Comparison of ENCODE assay signal across 8 mouse cellular contexts in genomic region chr10:81321436-81321835, GRCm38 (mm10). TPM values are rescaled to one million over a fixed set of nuclear protein-coding genes. Genes with fewer than 3 reads are reported as not detected.
DNase-seq lines count a peak whose midpoint lies in the region; ATAC-seq and TF ChIP-seq lines count a peak whose summit lies in the region.

No protein-coding gene starts in this region.

- peak overlapping the region; percentile 88 for H3K4me2 ChIP-seq in heart, embryonic 12.5 days
- H3K4me2 ChIP-seq in forebrain, embryonic 12.5 days, result peak overlapping the region; percentile 77
- peak overlapping the region; percentile 90 for H3K4me2 ChIP-seq in liver, embryonic 14.5 days (ENCODE audit: low read depth)

- no peaks in the 10 kb centered on the region for H3K27me3 ChIP-seq in heart, embryonic 12.5 days (replicated peaks)
- H3K27me3 ChIP-seq in E14TG2a.4 (ENCODE audit: insufficient read depth, low read length), result no peaks in the 10 kb centered on the region
- H3K27me3 ChIP-seq in forebrain, embryonic 12.5 days, result peaks cover 6% of the 10 kb centered on the region; the same call in 1 of the 2 replicates
- H3K27me3 ChIP-seq in liver, embryonic 14.5 days (ENCODE audit: control insufficient read depth, insufficient read depth, low read length), result no peaks in the 10 kb centered on the region

- peak overlapping the region; percentile 93 for H3K9ac ChIP-seq in heart, embryonic 12.5 days
- peak overlapping the region; percentile 79 for H3K9ac ChIP-seq in forebrain, embryonic 12.5 days
- H3K9ac ChIP-seq in liver, embryonic 14.5 days (replicated peaks), result peak overlapping the region; percentile 75

- no peak for TF ChIP-seq EP300 in liver, embryonic 14.5 days (IDR thresholded peaks at IDR 0.05; ENCODE audit: low read depth)

- no peak for ATAC-seq in heart, embryonic 12.5 days (ENCODE audit: insufficient number of reproducible peaks, low FRiP score)
- ATAC-seq in forebrain, embryonic 12.5 days (ENCODE audit: low FRiP score), result no peak; the same call in 1 of the 2 replicates
- peak; percentile 0; the same call in 1 of the 2 replicates for ATAC-seq in liver, embryonic 14.5 days (ENCODE audit: insufficient read depth)

- WGBS in heart, embryonic 12.5 days, result 2% methylated on average over 20 of the region's 20 CpGs
- 4% methylated on average over 19 of the region's 20 CpGs for WGBS in forebrain, embryonic 12.5 days
- 2% methylated on average over 20 of the region's 20 CpGs for WGBS in liver, embryonic 14.5 days (ENCODE audit: insufficient replicate concordance)

- DNase-seq in heart, adult 11 months, result no peak
- no peak for DNase-seq in liver, embryonic 14.5 days (ENCODE audit: low read depth in 3 of 3, low spot score in 3 of 3)
- DNase-seq in adrenal gland, postnatal 4 days (ENCODE audit: low spot score in 2 of 2), result no peak
- no peak for DNase-seq in adrenal gland, adult 2 months
- no peak for DNase-seq in ovary, postnatal 14 days (ENCODE audit: low spot score)

- H3K36me3 ChIP-seq in heart, embryonic 12.5 days, result peaks cover 54% of the 10 kb centered on the region
- peaks cover 66% of the 10 kb centered on the region for H3K36me3 ChIP-seq in E14TG2a.4 (ENCODE audit: insufficient read depth, low read length)
- peaks cover 53% of the 10 kb centered on the region for H3K36me3 ChIP-seq in forebrain, embryonic 12.5 days (replicated peaks)
- H3K36me3 ChIP-seq in liver, embryonic 14.5 days (replicated peaks; ENCODE audit: control insufficient read depth, insufficient read depth, low read depth), result peaks cover 41% of the 10 kb centered on the region

- H3K4me3 ChIP-seq in heart, embryonic 12.5 days, result peak overlapping the region; percentile 96
- H3K4me3 ChIP-seq in E14TG2a.4 (replicated peaks; ENCODE audit: low read length), result peak overlapping the region; percentile 100
- peak overlapping the region; percentile 96 for H3K4me3 ChIP-seq in forebrain, embryonic 12.5 days (replicated peaks)
- peak overlapping the region; percentile 73 to 89 for H3K4me3 ChIP-seq in liver, embryonic 14.5 days (ENCODE audit: insufficient read depth in 1 of 2, low read depth in 2 of 2, low read length in 2 of 2)

- H3K27ac ChIP-seq in heart, embryonic 12.5 days (ENCODE audit: poor library complexity, severe bottlenecking), result peak overlapping the region; percentile 85
- peak overlapping the region; percentile 88 for H3K27ac ChIP-seq in forebrain, embryonic 12.5 days
- H3K27ac ChIP-seq in liver, embryonic 14.5 days, result peak overlapping the region; percentile 84

- H3K4me1 ChIP-seq in heart, embryonic 12.5 days (replicated peaks), result peaks cover 44% of the 10 kb centered on the region
- H3K4me1 ChIP-seq in E14TG2a.4 (replicated peaks; ENCODE audit: low read depth, low read length), result peaks cover 84% of the 10 kb centered on the region
- peaks cover 33% of the 10 kb centered on the region for H3K4me1 ChIP-seq in forebrain, embryonic 12.5 days
- peaks cover 11 to 12% of the 10 kb centered on the region in 2 experiments for H3K4me1 ChIP-seq in liver, embryonic 14.5 days (replicated peaks; ENCODE audit: control insufficient read depth in 2 of 2, insufficient read depth in 2 of 2, low read length in 1 of 2)

- H3K9me3 ChIP-seq in heart, embryonic 12.5 days (replicated peaks), result no peaks in the 10 kb centered on the region
- no peaks in the 10 kb centered on the region for H3K9me3 ChIP-seq in E14TG2a.4 (ENCODE audit: low read length)
- H3K9me3 ChIP-seq in forebrain, embryonic 12.5 days, result no peaks in the 10 kb centered on the region
- no peaks in the 10 kb centered on the region for H3K9me3 ChIP-seq in liver, embryonic 14.5 days (ENCODE audit: control insufficient read depth, low read length)

- TF ChIP-seq CTCF in E14TG2a.4 (conservative IDR thresholded peaks at IDR 0.05; ENCODE audit: low read length), result no peak
- TF ChIP-seq CTCF in liver, embryonic 14.5 days (IDR thresholded peaks at IDR 0.05; ENCODE audit: low read depth), result no peak

RNA-seq across cellular contexts. Expression of gene Cactin, which starts 0.5 kb away (rescaled TPM):
- polyA plus RNA-seq in heart, embryonic 12.5 days (2016; fragmentation: Nextera tagmentation; extraction: Ambion mirVana), result 37.3 and 40.3 TPM in 2 replicates
- polyA plus RNA-seq in forebrain, embryonic 12.5 days (2016; fragmentation: Nextera tagmentation; extraction: Ambion mirVana), result 60.8 and 61.8 TPM in 2 replicates
- polyA plus RNA-seq in liver, embryonic 14.5 days (2012; rRNA removed), result 20.8 and 24.3 TPM in 2 replicates
- polyA plus RNA-seq in liver, embryonic 14.5 days (2014; fragmentation: Nextera tagmentation; extraction: Ambion mirVana), result 12.1 and 16.6 TPM in 2 replicates
- 10 to 100 TPM; 43.8 to 44.4 TPM for total RNA-seq in adrenal gland, postnatal 4 days (2021)
- 10 to 100 TPM; 32.6 to 40.3 TPM for total RNA-seq in adrenal gland, adult 2 months (2021)
- 35.5 and 37.4 TPM in 2 replicates for polyA plus RNA-seq in adrenal gland, adult 2 months (2012; rRNA removed)

RNA-seq across cellular contexts. Expression of gene Tbxa2r, which starts 7.1 kb away (rescaled TPM):
- 13.4 TPM in 2 replicates for polyA plus RNA-seq in heart, embryonic 12.5 days (2016; fragmentation: Nextera tagmentation; extraction: Ambion mirVana)
- 2.1 and 2.9 TPM in 2 replicates for polyA plus RNA-seq in forebrain, embryonic 12.5 days (2016; fragmentation: Nextera tagmentation; extraction: Ambion mirVana)
- 2.4 and 3.1 TPM in 2 replicates for polyA plus RNA-seq in liver, embryonic 14.5 days (2012; rRNA removed)
- 1.9 and 3.3 TPM in 2 replicates for polyA plus RNA-seq in liver, embryonic 14.5 days (2014; fragmentation: Nextera tagmentation; extraction: Ambion mirVana)
- 10 to 100 TPM; 27.3 to 30.6 TPM for total RNA-seq in adrenal gland, postnatal 4 days (2021)
- total RNA-seq in adrenal gland, adult 2 months (2021), result 10 to 100 TPM; 33.2 to 45.4 TPM
- polyA plus RNA-seq in adrenal gland, adult 2 months (2012; rRNA removed), result 137 and 154 TPM in 2 replicates

RNA-seq across cellular contexts. Expression of gene Gipc3, which starts 21.6 kb away (rescaled TPM):
- not detected in 2 replicates for polyA plus RNA-seq in heart, embryonic 12.5 days (2016; fragmentation: Nextera tagmentation; extraction: Ambion mirVana)
- polyA plus RNA-seq in forebrain, embryonic 12.5 days (2016; fragmentation: Nextera tagmentation; extraction: Ambion mirVana), result 0.08 TPM in 1 of 2 replicates, not detected in the other
- polyA plus RNA-seq in liver, embryonic 14.5 days (2012; rRNA removed), result 0.01 TPM in 2 replicates
- not detected in 2 replicates for polyA plus RNA-seq in liver, embryonic 14.5 days (2014; fragmentation: Nextera tagmentation; extraction: Ambion mirVana)
- 1 to 10 TPM; 2.3 to 2.6 TPM for total RNA-seq in adrenal gland, postnatal 4 days (2021)
- 10 to 100 TPM in 1 of 2 experiments, 1 to 10 TPM in 1; 2.9 to 10.3 TPM for total RNA-seq in adrenal gland, adult 2 months (2021)
- polyA plus RNA-seq in adrenal gland, adult 2 months (2012; rRNA removed), result 2.8 and 3.2 TPM in 2 replicates

RNA-seq across cellular contexts. Expression of gene Pip5k1c, which starts 28.7 kb away (rescaled TPM):
- polyA plus RNA-seq in heart, embryonic 12.5 days (2016; fragmentation: Nextera tagmentation; extraction: Ambion mirVana), result 41.1 and 43.4 TPM in 2 replicates
- 84.1 and 98.7 TPM in 2 replicates for polyA plus RNA-seq in forebrain, embryonic 12.5 days (2016; fragmentation: Nextera tagmentation; extraction: Ambion mirVana)
- polyA plus RNA-seq in liver, embryonic 14.5 days (2012; rRNA removed), result 12.8 and 13.1 TPM in 2 replicates
- 10.5 and 12.5 TPM in 2 replicates for polyA plus RNA-seq in liver, embryonic 14.5 days (2014; fragmentation: Nextera tagmentation; extraction: Ambion mirVana)
- 10 to 100 TPM; 65.2 to 71.1 TPM for total RNA-seq in adrenal gland, postnatal 4 days (2021)
- total RNA-seq in adrenal gland, adult 2 months (2021), result 10 to 100 TPM; 34.3 to 44.6 TPM
- polyA plus RNA-seq in adrenal gland, adult 2 months (2012; rRNA removed), result 71.0 and 72.8 TPM in 2 replicates

RNA-seq across cellular contexts. Expression of gene Hmg20b, which starts 28.8 kb away (rescaled TPM):
- 107 and 109 TPM in 2 replicates for polyA plus RNA-seq in heart, embryonic 12.5 days (2016; fragmentation: Nextera tagmentation; extraction: Ambion mirVana)
- polyA plus RNA-seq in forebrain, embryonic 12.5 days (2016; fragmentation: Nextera tagmentation; extraction: Ambion mirVana), result 92.6 and 97.1 TPM in 2 replicates
- 20.6 and 24.9 TPM in 2 replicates for polyA plus RNA-seq in liver, embryonic 14.5 days (2012; rRNA removed)
- polyA plus RNA-seq in liver, embryonic 14.5 days (2014; fragmentation: Nextera tagmentation; extraction: Ambion mirVana), result 20.3 and 23.7 TPM in 2 replicates
- 100 to 1,000 TPM; 107 to 108 TPM for total RNA-seq in adrenal gland, postnatal 4 days (2021)
- total RNA-seq in adrenal gland, adult 2 months (2021), result 10 to 100 TPM; 81.6 to 89.9 TPM
- polyA plus RNA-seq in adrenal gland, adult 2 months (2012; rRNA removed), result 272 and 280 TPM in 2 replicates
